Comparison of ENCODE assay signal across 21 mouse cellular contexts in genomic region chr8:72296561-72296960, GRCm38 (mm10). TPM values are rescaled to one million over a fixed set of nuclear protein-coding genes. Genes with fewer than 3 reads are reported as not detected.
DNase-seq lines count a peak whose midpoint lies in the region; ATAC-seq and TF ChIP-seq lines count a peak whose summit lies in the region.
"Had no signal": no experiment of that assay in that cellular context is flagged by ENCODE, and none has a peak within 500 bp of the region (broad histone marks: within the 10 kb centered on the region; RNA-seq: fewer than 3 reads in every experiment).

No protein-coding gene starts in this region.

- TF ChIP-seq CTCF in heart, adult 2 months (IDR thresholded peaks at IDR 0.05): no peak
- TF ChIP-seq CTCF in liver, postnatal 0 days (IDR thresholded peaks at IDR 0.05; ENCODE audit: low read depth): no peak
- TF ChIP-seq CTCF in hindbrain, postnatal 0 days (IDR thresholded peaks at IDR 0.05; ENCODE audit: low read depth): no peak

- H3K27me3 ChIP-seq in heart, adult 2 months (ENCODE audit: control insufficient read depth, insufficient read depth, low read length): no peaks in the 10 kb centered on the region
- no peaks in the 10 kb centered on the region for H3K27me3 ChIP-seq in heart, embryonic 16.5 days (ENCODE audit: control insufficient read depth, insufficient read depth, low read length)
- H3K27me3 ChIP-seq in liver, postnatal 0 days (ENCODE audit: insufficient read depth, low read length): no peaks in the 10 kb centered on the region
- H3K27me3 ChIP-seq in liver, embryonic 11.5 days (replicated peaks; ENCODE audit: control insufficient read depth, insufficient read depth, low read length): no peaks in the 10 kb centered on the region
- no peaks in the 10 kb centered on the region for H3K27me3 ChIP-seq in hindbrain, postnatal 0 days (ENCODE audit: insufficient read depth, low read length)
- H3K27me3 ChIP-seq: CH12.LX; embryonic facial prominence, embryonic 15.5 days; hindbrain, embryonic 15.5 days; kidney, embryonic 15.5 days; midbrain, embryonic 15.5 days; neural tube, embryonic 12.5 days; Patski had no signal

- 97% methylated on average over 8 of the region's 8 CpGs for WGBS in heart, adult 2 months
- WGBS in heart, embryonic 16.5 days: 93% methylated on average over 8 of the region's 8 CpGs
- 86% methylated on average over 7 of the region's 8 CpGs for WGBS in liver, postnatal 0 days (ENCODE audit: insufficient replicate concordance)
- WGBS in liver, embryonic 11.5 days: 83% methylated on average over 8 of the region's 8 CpGs
- 92% methylated on average over 7 of the region's 8 CpGs for WGBS in hindbrain, postnatal 0 days

- intact Hi-C loops in heart, adult 2 months (cut with DNase I): no loop called here
- intact Hi-C loops in heart, postnatal 14 days (cut with DNase I): no loop called here

- H3K4me1 ChIP-seq in heart, adult 2 months (ENCODE audit: control insufficient read depth, insufficient read depth, low read length): peaks cover 24% of the 10 kb centered on the region
- H3K4me1 ChIP-seq in heart, embryonic 16.5 days (ENCODE audit: control insufficient read depth, insufficient read depth, low read length): peaks cover 20% of the 10 kb centered on the region
- H3K4me1 ChIP-seq in liver, postnatal 0 days (ENCODE audit: insufficient read depth): peaks cover 14% of the 10 kb centered on the region
- no peaks in the 10 kb centered on the region; the same call in 1 of the 2 replicates for H3K4me1 ChIP-seq in liver, embryonic 11.5 days (replicated peaks; ENCODE audit: control insufficient read depth, insufficient read depth, low read length)
- H3K4me1 ChIP-seq in hindbrain, postnatal 0 days (ENCODE audit: insufficient read depth, low read length): no peaks in the 10 kb centered on the region
- H3K4me1 ChIP-seq: hindbrain, embryonic 15.5 days; midbrain, embryonic 15.5 days; neural tube, embryonic 12.5 days had no signal

- no peak for TF ChIP-seq POLR2A in heart, adult 2 months (IDR thresholded peaks at IDR 0.05; ENCODE audit: insufficient read depth, low read depth, low read length)

- no peaks in the 10 kb centered on the region for H3K79me2 ChIP-seq in heart, adult 2 months (replicated peaks; ENCODE audit: control insufficient read depth, insufficient read depth, low read length)

- H3K36me3 ChIP-seq in heart, adult 2 months (ENCODE audit: control insufficient read depth, insufficient read depth, low read length): peaks cover 7% of the 10 kb centered on the region
- no peaks in the 10 kb centered on the region for H3K36me3 ChIP-seq in heart, embryonic 16.5 days (ENCODE audit: control insufficient read depth, insufficient read depth)
- H3K36me3 ChIP-seq in liver, postnatal 0 days (replicated peaks; ENCODE audit: insufficient read depth, low read length): no peaks in the 10 kb centered on the region
- no peaks in the 10 kb centered on the region for H3K36me3 ChIP-seq in liver, embryonic 11.5 days (ENCODE audit: control insufficient read depth, insufficient read depth, low read length)
- H3K36me3 ChIP-seq in hindbrain, postnatal 0 days (ENCODE audit: insufficient read depth, low read length): no peaks in the 10 kb centered on the region
- H3K36me3 ChIP-seq: embryonic facial prominence, embryonic 15.5 days; G1E; hindbrain, embryonic 15.5 days; kidney, embryonic 15.5 days; midbrain, embryonic 15.5 days; neural tube, embryonic 12.5 days had no signal

- no peak for DNase-seq in heart, adult 2 months
- DNase-seq in heart, postnatal 14 days: no peak
- no peak for DNase-seq in heart, adult 9 months (ENCODE audit: low spot score in 2 of 2)
- no peak for DNase-seq in liver, postnatal 0 days
- no peak for DNase-seq in liver, embryonic 11.5 days (ENCODE audit: low spot score)
- peak; percentile 29 for DNase-seq in induced T-regulatory cell, adult 2 months (ENCODE audit: low read depth)
- no peak for DNase-seq in hindbrain, postnatal 0 days (ENCODE audit: low spot score)
- DNase-seq: adrenal gland, adult 8-10 months; kidney, postnatal 36 days; lung, embryonic 14.5 days; lung, postnatal 4 days; thymus, postnatal 14 days had no signal

- H3K9me3 ChIP-seq in heart, embryonic 16.5 days (replicated peaks; ENCODE audit: control insufficient read depth, low read length): no peaks in the 10 kb centered on the region
- no peaks in the 10 kb centered on the region for H3K9me3 ChIP-seq in liver, postnatal 0 days (ENCODE audit: low read length)
- no peaks in the 10 kb centered on the region for H3K9me3 ChIP-seq in liver, embryonic 11.5 days (ENCODE audit: control insufficient read depth, low read length)
- no peaks in the 10 kb centered on the region for H3K9me3 ChIP-seq in hindbrain, postnatal 0 days (ENCODE audit: low read length)
- H3K9me3 ChIP-seq: embryonic facial prominence, embryonic 15.5 days; G1E; hindbrain, embryonic 15.5 days; kidney, embryonic 15.5 days; midbrain, embryonic 15.5 days; neural tube, embryonic 12.5 days had no signal

- H3K27ac ChIP-seq in heart, adult 2 months: peak overlapping the region; percentile 94
- peak overlapping the region; percentile 90; the same call in 1 of the 2 replicates for H3K27ac ChIP-seq in heart, embryonic 16.5 days (ENCODE audit: low read length)
- peak overlapping the region; percentile 22; the same call in 1 of the 2 replicates for H3K27ac ChIP-seq in liver, postnatal 0 days (ENCODE audit: low read depth)
- no peak overlapping the region for H3K27ac ChIP-seq in liver, embryonic 11.5 days (ENCODE audit: low read depth, low read length)
- H3K27ac ChIP-seq in hindbrain, postnatal 0 days: no peak overlapping the region
- H3K27ac ChIP-seq: midbrain, embryonic 15.5 days; neural tube, embryonic 12.5 days had no signal

- no peak overlapping the region for H3K4me2 ChIP-seq in heart, embryonic 16.5 days (ENCODE audit: low read depth, low read length)
- no peak overlapping the region for H3K4me2 ChIP-seq in liver, postnatal 0 days (ENCODE audit: low read depth, low read length)
- no peak overlapping the region for H3K4me2 ChIP-seq in liver, embryonic 11.5 days
- no peak overlapping the region for H3K4me2 ChIP-seq in hindbrain, postnatal 0 days (ENCODE audit: low read depth, low read length)
- H3K4me2 ChIP-seq: kidney, embryonic 15.5 days; midbrain, embryonic 15.5 days; neural tube, embryonic 12.5 days had no signal

- no peak overlapping the region for H3K9ac ChIP-seq in heart, adult 2 months (ENCODE audit: low read depth, low read length)
- H3K9ac ChIP-seq in heart, embryonic 16.5 days (ENCODE audit: low read length): no peak overlapping the region
- H3K9ac ChIP-seq in liver, postnatal 0 days (replicated peaks): no peak overlapping the region
- H3K9ac ChIP-seq in liver, embryonic 11.5 days (ENCODE audit: low read depth, low read length): no peak overlapping the region
- H3K9ac ChIP-seq in hindbrain, postnatal 0 days (replicated peaks; ENCODE audit: low read length): no peak overlapping the region
- H3K9ac ChIP-seq: embryonic facial prominence, embryonic 15.5 days; hindbrain, embryonic 15.5 days; kidney, embryonic 15.5 days; lung, embryonic 14.5 days; midbrain, embryonic 15.5 days; neural tube, embryonic 12.5 days had no signal

- TF ChIP-seq EP300 in heart, adult 2 months (IDR thresholded peaks at IDR 0.05; ENCODE audit: insufficient read depth, low read depth, low read length): no peak
- TF ChIP-seq EP300 in liver, postnatal 0 days (IDR thresholded peaks at IDR 0.05; ENCODE audit: low read depth): no peak

- H3K4me3 ChIP-seq in heart, adult 2 months: no peak overlapping the region
- no peak overlapping the region for H3K4me3 ChIP-seq in heart, embryonic 16.5 days (ENCODE audit: low read length)
- no peak overlapping the region for H3K4me3 ChIP-seq in liver, postnatal 0 days (ENCODE audit: low read depth, low read length)
- no peak overlapping the region for H3K4me3 ChIP-seq in liver, embryonic 11.5 days (ENCODE audit: low read depth, low read length)
- H3K4me3 ChIP-seq in hindbrain, postnatal 0 days (ENCODE audit: low read length): no peak overlapping the region
- H3K4me3 ChIP-seq: embryonic facial prominence, embryonic 15.5 days; hindbrain, embryonic 15.5 days; kidney, embryonic 15.5 days; midbrain, embryonic 15.5 days; neural tube, embryonic 12.5 days had no signal

- no peak for ATAC-seq in heart, embryonic 16.5 days (replicated peaks; ENCODE audit: extremely low read depth, insufficient read depth, low FRiP score)
- no peak for ATAC-seq in liver, postnatal 0 days
- no peak for ATAC-seq in liver, embryonic 11.5 days (replicated peaks; ENCODE audit: low FRiP score)
- no peak for ATAC-seq in hindbrain, postnatal 0 days
- ATAC-seq: Patski had no signal

RNA-seq across cellular contexts. Expression of gene Gm10282, which starts 8.5 kb away (rescaled TPM):
- 1 to 10 TPM; 6.7 to 8.5 TPM for total RNA-seq in heart, adult 2 months (2021)
- 1.1 and 2.9 TPM in 2 replicates for polyA plus RNA-seq in heart, adult 2 months (2012; rRNA removed)
- 1 to 10 TPM; 9.7 TPM for total RNA-seq in heart, postnatal 14 days (2021)
- polyA plus RNA-seq in heart, embryonic 16.5 days (2015; fragmentation: Nextera tagmentation; extraction: Ambion mirVana): 15.0 and 30.4 TPM in 2 replicates
- 6.3 and 6.4 TPM in 2 replicates for polyA plus RNA-seq in liver, postnatal 0 days (2015; fragmentation: Nextera tagmentation; extraction: Ambion mirVana)
- 20.8 TPM in 2 replicates for polyA plus RNA-seq in liver, embryonic 11.5 days (2014; fragmentation: Nextera tagmentation; extraction: Ambion mirVana)
- 0.36 and 1.5 TPM in 2 replicates for total RNA-seq in hindbrain, postnatal 0 days (2014; rRNA removed)
- 11.7 and 12.3 TPM in 2 replicates for polyA plus RNA-seq in hindbrain, postnatal 0 days (2015; fragmentation: Nextera tagmentation; extraction: Ambion mirVana)

RNA-seq across cellular contexts. Expression of gene Klf2, which starts 22.3 kb away (rescaled TPM):
- 10 to 100 TPM; 76.0 to 92.7 TPM for total RNA-seq in heart, adult 2 months (2021)
- polyA plus RNA-seq in heart, adult 2 months (2012; rRNA removed): 21.1 and 42.6 TPM in 2 replicates
- 100 to 1,000 TPM; 113 to 115 TPM for total RNA-seq in heart, postnatal 14 days (2021)
- polyA plus RNA-seq in heart, embryonic 16.5 days (2015; fragmentation: Nextera tagmentation; extraction: Ambion mirVana): 14.8 and 15.3 TPM in 2 replicates
- 5.6 and 7.4 TPM in 2 replicates for polyA plus RNA-seq in liver, postnatal 0 days (2015; fragmentation: Nextera tagmentation; extraction: Ambion mirVana)
- 5.3 and 5.5 TPM in 2 replicates for polyA plus RNA-seq in liver, embryonic 11.5 days (2014; fragmentation: Nextera tagmentation; extraction: Ambion mirVana)
- 4.3 and 8.2 TPM in 2 replicates for total RNA-seq in hindbrain, postnatal 0 days (2014; rRNA removed)
- 8.8 and 9.9 TPM in 2 replicates for polyA plus RNA-seq in hindbrain, postnatal 0 days (2015; fragmentation: Nextera tagmentation; extraction: Ambion mirVana)

RNA-seq across cellular contexts. Expression of gene Ap1m1, which starts 56.7 kb away (rescaled TPM):
- 10 to 100 TPM; 44.6 to 48.8 TPM for total RNA-seq in heart, adult 2 months (2021)
- 74.3 and 77.0 TPM in 2 replicates for polyA plus RNA-seq in heart, adult 2 months (2012; rRNA removed)
- total RNA-seq in heart, postnatal 14 days (2021): 10 to 100 TPM; 53.2 to 53.4 TPM
- 120 and 121 TPM in 2 replicates for polyA plus RNA-seq in heart, embryonic 16.5 days (2015; fragmentation: Nextera tagmentation; extraction: Ambion mirVana)
- polyA plus RNA-seq in liver, postnatal 0 days (2015; fragmentation: Nextera tagmentation; extraction: Ambion mirVana): 40.7 and 41.7 TPM in 2 replicates
- polyA plus RNA-seq in liver, embryonic 11.5 days (2014; fragmentation: Nextera tagmentation; extraction: Ambion mirVana): 111 and 119 TPM in 2 replicates
- total RNA-seq in hindbrain, postnatal 0 days (2014; rRNA removed): 76.8 and 81.3 TPM in 2 replicates
- polyA plus RNA-seq in hindbrain, postnatal 0 days (2015; fragmentation: Nextera tagmentation; extraction: Ambion mirVana): 197 and 216 TPM in 2 replicates

Comparison
In these comparisons a context has a peak if more than half of its experiments do, and no peak if none do; other contexts are left out.
1. H3K27ac ChIP-seq: peak in heart, adult 2 months (single experiment), heart, embryonic 16.5 days (single experiment) and liver, postnatal 0 days (single experiment); none in liver, embryonic 11.5 days (single experiment) and hindbrain, postnatal 0 days (single experiment).